Mouse (Mus musculus) forebrain, embryonic 13.5 days (tissue): ENCODE measurements at regions not wholly inside any gene's neighbourhood (a gene's known extent, or its start where the extent isn't known, plus 50 kb on each side); places are given as distances from the start of the nearest gene placed in this dataset.

Source experiments
- ATAC-seq: fragments of 200-750 bp; cut with Nextera tagmentation; 2 replicates; pipeline ENCODE4 v1.8.0; 2017
- H3K27ac ChIP-seq: fragments of 300-500 bp; sonication (generic); 2 replicates; pipeline ENCODE4 v1.5.1; 2015; ENCODE audit warnings: inconsistent platforms, mild to moderate bottlenecking, moderate library complexity
- H3K27me3 ChIP-seq: fragments of 300-500 bp; sonication (generic); 2 replicates; pipeline ENCODE4 v1.6.1; 2015; ENCODE audit warnings: mild to moderate bottlenecking, inconsistent platforms
- H3K36me3 ChIP-seq: fragments of 300-500 bp; sonication (generic); 2 replicates; pipeline ENCODE4 v1.6.1; 2015; ENCODE audit warnings: mild to moderate bottlenecking, inconsistent platforms; ENCODE audit not compliant: poor library complexity, severe bottlenecking
- H3K4me1 ChIP-seq: fragments of 300-500 bp; sonication (generic); 2 replicates; pipeline ENCODE4 v1.6.1; 2015; ENCODE audit warnings: inconsistent platforms
- H3K4me2 ChIP-seq: fragments of 300-500 bp; sonication (generic); 2 replicates; pipeline ENCODE4 v1.6.1; 2015; ENCODE audit warnings: inconsistent platforms, mild to moderate bottlenecking, moderate library complexity
- H3K4me3 ChIP-seq: fragments of 300-500 bp; sonication (generic); 2 replicates; pipeline ENCODE4 v1.5.1; 2015; ENCODE audit warnings: mild to moderate bottlenecking, inconsistent platforms
- H3K9ac ChIP-seq: fragments of 300-500 bp; sonication (generic); 2 replicates; pipeline ENCODE4 v1.6.1; 2015; ENCODE audit warnings: mild to moderate bottlenecking, inconsistent platforms
- H3K9me3 ChIP-seq: fragments of 300-500 bp; sonication (generic); replicated peaks from 2 replicates; pipeline ENCODE4 v1.6.1; 2016; ENCODE audit warnings: inconsistent platforms
- WGBS: fragments of 180-500 bp; shearing (Covaris S2); methylation state at CpG from one replicate; pipeline ENCODE4 v1.1.7; 2015; 5-methylcytosine and 5-hydroxymethylcytosine counted together

DNA sequence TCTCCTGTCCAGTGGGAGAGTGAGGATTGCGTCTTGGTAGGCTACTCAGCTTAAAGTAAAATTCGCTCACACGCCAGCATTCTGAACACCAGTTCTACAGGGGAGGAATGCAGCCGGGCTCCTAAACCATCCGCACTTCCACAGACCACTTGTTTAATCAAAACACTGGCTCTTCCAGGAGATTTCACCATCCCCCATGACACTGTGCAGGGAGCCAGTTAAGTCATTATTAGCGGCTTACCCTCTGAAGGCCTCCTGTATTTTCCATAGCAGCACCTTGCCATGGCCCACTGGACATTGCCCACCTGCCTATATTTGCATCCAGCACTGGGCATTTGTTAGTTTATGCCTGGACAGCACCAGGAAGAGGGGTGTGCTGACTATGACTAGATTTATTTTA is 355.5 kb downstream of the Cdh26 start:
- Histone ChIP-seq H3K4me1 (peaks cover 21% of the 10 kb centered on the region), H3K4me3 (no peak overlapping the region), H3K36me3 (no peaks in the 10 kb centered on the region), H3K9me3 (no peaks in the 10 kb centered on the region), H3K27me3 (no peaks in the 10 kb centered on the region), H3K4me2 (no peak overlapping the region), H3K9ac (no peak overlapping the region), H3K27ac (0 out of 2 replicates have a peak overlapping the region, but pooled peaks have one; percentile 22)
- no peak for ATAC-seq
- WGBS = 43% methylated on average over 6 of the region's 6 CpGs

- ATAC-seq = no peak
- Histone ChIP-seq H3K36me3 (no peaks in the 10 kb centered on the region), H3K27ac (no peak overlapping the region), H3K4me1 (no peaks in the 10 kb centered on the region), H3K9me3 (no peaks in the 10 kb centered on the region), H3K27me3 (no peaks in the 10 kb centered on the region), H3K4me3 (no peak overlapping the region), H3K9ac (no peak overlapping the region), H3K4me2 (no peak overlapping the region)
- 69% methylated on average over 3 of the region's 3 CpGs for WGBS
Observed at GRCm38 (mm10) chr2:178795841-178796240, 365.5 kb downstream of the Cdh26 start.

- H3K4me2 ChIP-seq = no peak overlapping the region
- WGBS = 69% methylated on average over 12 of the region's 12 CpGs
- no peaks in the 10 kb centered on the region for H3K9me3 ChIP-seq
- no peak for ATAC-seq
- peaks cover 12% of the 10 kb centered on the region; the same call in 1 of the 2 replicates for H3K4me1 ChIP-seq
- H3K36me3 ChIP-seq = no peaks in the 10 kb centered on the region
- no peak overlapping the region for H3K4me3 ChIP-seq
- no peak overlapping the region for H3K27ac ChIP-seq
- no peak overlapping the region for H3K9ac ChIP-seq
- no peaks in the 10 kb centered on the region for H3K27me3 ChIP-seq
Observed at GRCm38 (mm10) chr2:178801464-178801863, 371.1 kb downstream of the Cdh26 start.

DNA sequence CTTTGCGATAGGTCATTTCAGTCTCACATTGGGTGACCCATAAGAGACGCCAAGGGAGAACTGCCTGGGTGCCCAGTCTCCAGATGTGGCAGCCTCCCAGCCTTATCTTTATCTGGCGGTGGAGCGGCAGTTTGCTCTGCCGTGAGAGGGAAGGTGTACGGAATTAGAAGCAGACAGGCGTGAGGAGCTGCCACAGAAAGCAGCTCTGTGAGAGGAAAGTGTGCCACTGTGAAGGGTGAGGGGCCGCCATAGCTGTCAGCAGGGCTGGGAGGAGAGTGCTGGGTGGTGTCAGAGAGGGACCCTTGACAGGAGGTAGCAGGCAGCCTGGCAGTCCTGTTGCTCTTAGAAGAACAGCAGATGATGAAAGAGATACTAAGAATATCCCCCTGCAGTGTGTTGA is 375.0 kb downstream of the Cdh26 start:
- 76% methylated on average over 8 of the region's 8 CpGs for WGBS

GRCm38 (mm10) chr2:178821552-178821951 is 391.2 kb downstream of the Cdh26 start:
- Histone ChIP-seq H3K27ac (no peak overlapping the region), H3K9ac (no peak overlapping the region), H3K27me3 (no peaks in the 10 kb centered on the region), H3K4me2 (no peak overlapping the region), H3K4me3 (no peak overlapping the region), H3K4me1 (no peaks in the 10 kb centered on the region), H3K36me3 (no peaks in the 10 kb centered on the region), H3K9me3 (no peaks in the 10 kb centered on the region)
- no peak for ATAC-seq
- 81% methylated on average over 6 of the region's 6 CpGs for WGBS

More for the DNA sequence above, 375.0 kb downstream of the Cdh26 start:
- no peaks in the 10 kb centered on the region for H3K27me3 ChIP-seq
- ATAC-seq = no peak
- no peak overlapping the region for H3K9ac ChIP-seq
- H3K4me1 ChIP-seq = peaks cover 25% of the 10 kb centered on the region
- no peak overlapping the region for H3K4me2 ChIP-seq
- no peaks in the 10 kb centered on the region for H3K9me3 ChIP-seq
- no peaks in the 10 kb centered on the region for H3K36me3 ChIP-seq
- no peak overlapping the region for H3K4me3 ChIP-seq
- H3K27ac ChIP-seq = no peak overlapping the region

DNA sequence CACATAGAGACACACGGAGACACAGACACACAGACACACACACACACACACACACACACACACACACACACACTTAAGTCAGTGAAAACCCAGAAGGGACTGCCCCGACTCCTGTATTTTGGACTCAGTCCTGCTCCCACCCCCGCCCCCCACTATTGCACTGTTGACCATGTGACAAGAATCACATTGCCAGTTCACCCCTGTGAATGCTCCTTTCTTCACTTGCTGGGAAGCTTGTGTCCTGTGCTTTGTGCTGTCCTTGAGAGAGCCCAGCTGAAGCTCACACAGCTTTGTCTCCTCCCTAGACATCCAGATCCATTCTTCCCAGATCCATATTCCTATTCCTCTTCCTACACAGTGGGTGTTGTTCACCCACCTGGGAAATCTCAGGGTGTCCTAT is 400.0 kb downstream of the Cdh26 start:
- no peaks in the 10 kb centered on the region for H3K27me3 ChIP-seq
- H3K9ac ChIP-seq = no peak overlapping the region
- 67% methylated on average over 3 of the region's 3 CpGs for WGBS
- H3K4me2 ChIP-seq = no peak overlapping the region
- H3K4me3 ChIP-seq = no peak overlapping the region
- no peak for ATAC-seq
- no peaks in the 10 kb centered on the region for H3K36me3 ChIP-seq
- H3K9me3 ChIP-seq = no peaks in the 10 kb centered on the region
- 0 out of 2 replicates have a peak, but pooled peaks cover 7% of the 10 kb centered on the region for H3K4me1 ChIP-seq
- no peak overlapping the region for H3K27ac ChIP-seq

- ATAC-seq = no peak
- Histone ChIP-seq H3K36me3 (no peaks in the 10 kb centered on the region), H3K27me3 (no peaks in the 10 kb centered on the region), H3K9me3 (no peaks in the 10 kb centered on the region), H3K4me3 (no peak overlapping the region), H3K9ac (no peak overlapping the region), H3K4me1 (peaks cover 19% of the 10 kb centered on the region), H3K4me2 (no peak overlapping the region), H3K27ac (no peak overlapping the region)
- 90% methylated on average over 7 of the region's 7 CpGs for WGBS
Observed at GRCm38 (mm10) chr2:178834986-178835385, 404.7 kb downstream of the Cdh26 start.

DNA sequence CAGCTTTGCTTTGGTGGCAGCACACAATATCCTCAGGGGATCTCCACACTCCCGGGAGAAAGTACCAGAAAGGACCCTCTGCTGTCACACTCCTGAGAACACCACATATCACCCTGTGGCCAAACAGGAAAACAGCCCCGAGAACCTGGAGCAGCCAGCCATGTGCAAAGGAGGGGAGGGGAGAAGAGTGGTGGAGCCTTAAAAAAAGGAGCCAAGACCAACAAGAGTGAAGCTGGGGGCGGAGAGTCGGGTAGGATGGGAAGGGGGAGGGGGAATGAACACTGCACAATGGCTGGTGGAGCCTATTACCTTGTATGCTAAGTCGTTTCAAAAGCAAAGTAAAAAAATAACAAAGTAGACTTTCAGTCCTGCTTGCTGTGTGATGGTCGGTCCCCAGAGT is 408.2 kb downstream of the Cdh26 start:
- ATAC-seq = no peak
- H3K36me3 ChIP-seq = no peaks in the 10 kb centered on the region
- no peak overlapping the region for H3K9ac ChIP-seq
- no peak overlapping the region for H3K4me2 ChIP-seq
- WGBS = 14% methylated on average over 6 of the region's 6 CpGs
- no peak overlapping the region for H3K27ac ChIP-seq
- no peak overlapping the region for H3K4me3 ChIP-seq
- H3K9me3 ChIP-seq = no peaks in the 10 kb centered on the region
- no peaks in the 10 kb centered on the region for H3K27me3 ChIP-seq
- H3K4me1 ChIP-seq = peaks cover 33% of the 10 kb centered on the region

- WGBS = 70% methylated on average over 2 of the region's 2 CpGs
- Histone ChIP-seq H3K4me2 (no peak overlapping the region), H3K27me3 (no peaks in the 10 kb centered on the region), H3K9ac (no peak overlapping the region), H3K9me3 (no peaks in the 10 kb centered on the region), H3K27ac (peak overlapping the region; percentile 75), H3K4me1 (peaks cover 49% of the 10 kb centered on the region), H3K4me3 (no peak overlapping the region), H3K36me3 (no peaks in the 10 kb centered on the region)
- peak; percentile 91 for ATAC-seq
Observed at GRCm38 (mm10) chr2:178840975-178841374, 410.6 kb downstream of the Cdh26 start.

GRCm38 (mm10) chr2:178842595-178842994 is 412.3 kb downstream of the Cdh26 start:
- WGBS = 70% methylated on average over 12 of the region's 12 CpGs
- H3K4me1 ChIP-seq = peaks cover 58% of the 10 kb centered on the region
- no peak overlapping the region for H3K4me3 ChIP-seq
- H3K9me3 ChIP-seq = no peaks in the 10 kb centered on the region
- H3K9ac ChIP-seq = no peak overlapping the region
- H3K27ac ChIP-seq = peak overlapping the region; percentile 75
- H3K4me2 ChIP-seq = no peak overlapping the region
- H3K36me3 ChIP-seq = no peaks in the 10 kb centered on the region
- no peaks in the 10 kb centered on the region for H3K27me3 ChIP-seq
- no peak for ATAC-seq

- Histone ChIP-seq H3K9me3 (no peaks in the 10 kb centered on the region), H3K9ac (no peak overlapping the region), H3K27me3 (no peaks in the 10 kb centered on the region), H3K4me1 (peaks cover 55% of the 10 kb centered on the region), H3K27ac (no peak overlapping the region), H3K36me3 (no peaks in the 10 kb centered on the region), H3K4me2 (no peak overlapping the region), H3K4me3 (no peak overlapping the region)
- ATAC-seq = no peak
- WGBS = 91% methylated on average over 3 of the region's 3 CpGs
Observed at GRCm38 (mm10) chr2:178843458-178843857, 413.1 kb downstream of the Cdh26 start.

DNA sequence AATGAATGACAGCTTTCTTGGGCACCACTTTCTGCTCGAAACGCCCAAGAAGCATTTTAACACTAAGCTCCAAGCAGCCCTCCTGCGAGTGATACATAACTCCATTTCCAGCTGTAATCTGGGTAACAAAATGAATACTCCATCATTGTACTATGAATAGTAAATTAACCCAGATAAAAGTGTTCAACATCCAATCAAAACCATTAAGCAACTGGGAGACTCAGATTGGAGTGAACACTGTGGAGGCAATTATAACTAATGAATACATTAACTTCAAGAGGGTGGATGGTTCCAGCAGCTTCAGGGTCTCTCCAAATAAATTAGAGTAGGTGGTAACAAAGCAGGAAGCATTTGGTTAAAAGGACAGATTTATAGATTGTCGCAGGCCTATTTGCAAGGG is 414.2 kb downstream of the Cdh26 start:
- Histone ChIP-seq H3K36me3 (no peaks in the 10 kb centered on the region), H3K9ac (no peak overlapping the region), H3K27me3 (no peaks in the 10 kb centered on the region), H3K9me3 (no peaks in the 10 kb centered on the region), H3K4me3 (no peak overlapping the region), H3K27ac (peak overlapping the region; percentile 65), H3K4me2 (no peak overlapping the region), H3K4me1 (peaks cover 44% of the 10 kb centered on the region)
- ATAC-seq = peak; percentile 48; the same call in 1 of the 2 replicates
- 45% methylated on average over 4 of the region's 4 CpGs for WGBS

DNA sequence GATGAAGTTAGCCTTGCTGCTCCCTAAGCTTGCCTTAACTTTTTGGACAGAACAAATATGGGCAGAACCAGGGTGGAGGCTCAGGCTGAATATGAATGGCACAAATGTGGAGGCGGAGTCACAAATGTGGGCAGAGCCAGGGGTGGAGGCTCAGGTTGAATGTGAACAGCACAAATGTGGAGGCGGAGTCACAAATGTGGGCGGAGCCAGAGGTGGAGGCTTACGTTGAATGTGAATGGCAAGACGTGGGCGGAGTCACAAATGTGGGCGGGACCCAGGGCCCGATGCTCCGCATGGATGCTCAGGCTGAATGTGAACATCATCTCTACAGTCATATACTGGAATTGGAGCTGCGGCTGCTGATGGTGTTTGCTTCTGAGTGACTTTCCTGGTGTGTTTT is 420.0 kb downstream of the Cdh26 start:
- Histone ChIP-seq H3K4me2 (no peak overlapping the region), H3K9ac (no peak overlapping the region), H3K4me3 (no peak overlapping the region), H3K36me3 (no peaks in the 10 kb centered on the region), H3K9me3 (no peaks in the 10 kb centered on the region), H3K27me3 (no peaks in the 10 kb centered on the region), H3K27ac (peak overlapping the region; percentile 78), H3K4me1 (peaks cover 33% of the 10 kb centered on the region)
- WGBS = 82% methylated on average over 10 of the region's 10 CpGs
- peak; percentile 62 for ATAC-seq
